Mouse (Mus musculus): Measurements from ENCODE around the gene Cacng7. TPM values are rescaled to one million over a fixed set of nuclear protein-coding genes. Genes with fewer than 3 reads are reported as not detected.

Cacng7 gene
- 2.6 and 2.7 TPM in 2 replicates for polyA plus RNA-seq (2012; rRNA removed)

DNA sequence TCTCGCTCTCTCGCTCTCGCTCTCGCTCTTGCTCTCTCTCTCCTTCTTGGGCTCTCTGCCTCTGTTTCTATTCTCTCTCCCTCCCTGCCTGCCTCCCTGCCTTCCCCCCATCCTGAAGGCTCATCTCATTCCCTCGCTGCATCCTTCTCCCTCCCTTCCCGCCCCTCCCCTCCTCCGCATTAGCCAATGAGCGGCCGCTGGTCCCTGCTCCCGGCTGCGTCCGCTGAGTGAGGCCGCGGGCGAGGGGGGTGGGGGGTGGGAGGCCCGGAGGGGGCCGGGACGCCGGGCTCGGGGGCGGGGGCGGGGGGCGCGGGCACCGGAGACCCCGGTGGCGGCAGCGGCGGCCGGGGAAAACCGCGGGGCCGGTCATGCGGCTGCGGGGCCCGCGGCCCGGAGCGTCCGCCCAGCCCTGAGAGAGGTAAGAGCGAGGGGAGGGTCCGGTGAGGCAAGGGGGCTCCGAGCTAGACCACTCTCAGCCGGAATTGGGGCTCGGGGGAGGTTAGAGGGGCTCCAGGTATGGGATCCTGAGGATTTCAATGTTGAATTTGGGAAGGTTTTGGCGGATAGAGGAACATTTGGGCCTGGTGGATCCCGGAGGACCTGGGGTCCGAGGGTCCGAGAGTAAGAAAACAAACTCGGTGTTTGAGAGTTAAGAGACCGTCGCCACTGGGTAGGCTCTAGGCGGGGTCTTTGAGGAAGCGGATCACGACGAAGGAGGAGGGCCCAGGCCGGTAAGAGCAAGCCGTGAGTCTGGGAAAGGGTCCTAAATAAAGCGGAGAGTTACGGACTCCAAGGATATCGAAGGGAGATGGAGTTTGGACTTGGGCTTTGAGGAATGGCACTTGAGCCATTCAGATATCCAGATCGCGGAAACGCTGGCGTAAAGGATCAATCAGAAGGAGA is at the start of gene Cacng7:
TSS of gene Cacng7 (plus strand) at position 337 of the 903 bp plus-strand sequence.
- 11% methylated on average over 65 of the region's 65 CpGs for WGBS
- H3K36me3 ChIP-seq (ENCODE audit: control insufficient read depth, insufficient read depth, low read length), result no peaks in the 10 kb centered on the region
- no peak for TF ChIP-seq CTCF (IDR thresholded peaks at IDR 0.05; ENCODE audit: borderline replicate concordance, control insufficient read depth, extremely low read depth, insufficient read depth, low read length, poor library complexity)
- TF ChIP-seq POLR2A (IDR thresholded peaks at IDR 0.05; ENCODE audit: control insufficient read depth, extremely low read depth, insufficient read depth, low read length, poor library complexity), result no peak
- no peak within 1 kb of the TSS for H3K4me3 ChIP-seq (ENCODE audit: control insufficient read depth, insufficient read depth, low read length)
- H3K27ac ChIP-seq (ENCODE audit: control insufficient read depth, insufficient read depth, low read length), result no peak within 1 kb of the TSS
- H3K27me3 ChIP-seq (ENCODE audit: control insufficient read depth, insufficient read depth, low read length), result no peaks in the 10 kb centered on the region
- H3K4me1 ChIP-seq (replicated peaks; ENCODE audit: control insufficient read depth, insufficient read depth, low read length), result no peaks in the 10 kb centered on the region
- no peak for DNase-seq

DNA sequence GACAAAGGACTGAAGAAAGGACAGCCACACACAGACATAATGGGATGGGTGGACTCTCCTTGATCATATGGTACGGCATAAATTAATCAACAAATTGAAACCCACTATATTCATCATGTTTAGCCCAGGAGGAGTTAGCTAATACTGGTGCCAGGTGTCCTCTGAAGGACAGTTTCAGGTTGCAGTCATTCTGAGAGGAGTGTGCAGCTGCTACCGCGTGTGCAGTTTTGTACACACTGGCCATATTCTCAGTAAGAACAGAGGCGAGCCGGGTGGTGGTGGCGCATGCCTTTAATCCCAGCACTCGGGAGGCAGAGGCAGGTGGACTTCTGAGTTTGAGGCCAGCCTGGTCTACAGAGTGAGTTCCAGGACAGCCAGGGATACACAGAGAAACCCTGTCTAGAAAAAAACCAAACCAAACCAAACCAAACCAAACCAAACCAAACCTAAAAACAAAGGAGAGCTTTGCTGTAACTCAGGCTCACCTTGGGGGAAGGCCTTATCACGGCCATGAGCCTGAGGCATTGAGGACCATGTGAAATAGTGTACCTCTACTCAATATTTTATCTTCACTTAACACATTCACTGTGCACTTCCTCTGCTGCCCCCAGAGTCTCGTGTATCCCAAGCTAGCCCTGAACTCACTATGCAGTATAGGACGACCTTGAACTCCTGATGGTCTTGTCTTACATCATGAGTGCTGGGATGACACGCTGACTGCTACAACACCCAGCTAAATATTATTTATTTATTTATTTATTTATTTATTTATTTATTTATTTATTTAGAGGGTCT is 49.5 kb upstream of the Cacng7 start:
- TF ChIP-seq CTCF (IDR thresholded peaks at IDR 0.05; ENCODE audit: borderline replicate concordance, control insufficient read depth, extremely low read depth, insufficient read depth, low read length, poor library complexity), result no peak
- no peak for TF ChIP-seq POLR2A (IDR thresholded peaks at IDR 0.05; ENCODE audit: control insufficient read depth, extremely low read depth, insufficient read depth, low read length, poor library complexity)
- H3K36me3 ChIP-seq (ENCODE audit: control insufficient read depth, insufficient read depth, low read length), result no peaks in the 10 kb centered on the region
- H3K4me3 ChIP-seq (ENCODE audit: control insufficient read depth, insufficient read depth, low read length), result no peak overlapping the region
- no peak for DNase-seq
- no peak overlapping the region for H3K27ac ChIP-seq (ENCODE audit: control insufficient read depth, insufficient read depth, low read length)
- WGBS, result 91% methylated on average over 11 of the region's 11 CpGs
- H3K4me1 ChIP-seq (replicated peaks; ENCODE audit: control insufficient read depth, insufficient read depth, low read length), result no peaks in the 10 kb centered on the region
- H3K27me3 ChIP-seq (ENCODE audit: control insufficient read depth, insufficient read depth, low read length), result no peaks in the 10 kb centered on the region

DNA sequence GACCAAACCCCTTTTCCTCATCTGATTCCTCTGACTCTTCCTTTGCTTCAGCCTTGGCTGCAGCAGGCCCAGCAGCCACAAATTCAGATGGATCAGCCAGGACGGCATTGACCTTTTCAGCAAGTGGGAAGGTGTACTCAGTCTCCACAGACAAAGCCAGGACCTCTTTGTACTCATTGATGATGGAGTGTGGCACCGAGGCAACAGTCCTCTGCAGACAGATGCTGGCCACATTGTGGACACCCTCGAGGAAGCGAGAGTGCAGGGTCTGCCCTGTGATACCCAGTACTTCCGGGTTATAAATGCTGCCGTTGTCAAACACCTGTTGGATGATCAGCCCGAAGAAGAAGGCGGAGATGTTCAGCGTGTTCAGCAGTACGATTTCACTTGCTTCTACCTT is 48.2 kb upstream of the Cacng7 start:
- TF ChIP-seq POLR2A (IDR thresholded peaks at IDR 0.05; ENCODE audit: control insufficient read depth, extremely low read depth, insufficient read depth, low read length, poor library complexity), result no peak
- no peak for TF ChIP-seq CTCF (IDR thresholded peaks at IDR 0.05; ENCODE audit: borderline replicate concordance, control insufficient read depth, extremely low read depth, insufficient read depth, low read length, poor library complexity)
- 93% methylated on average over 10 of the region's 10 CpGs for WGBS

DNA sequence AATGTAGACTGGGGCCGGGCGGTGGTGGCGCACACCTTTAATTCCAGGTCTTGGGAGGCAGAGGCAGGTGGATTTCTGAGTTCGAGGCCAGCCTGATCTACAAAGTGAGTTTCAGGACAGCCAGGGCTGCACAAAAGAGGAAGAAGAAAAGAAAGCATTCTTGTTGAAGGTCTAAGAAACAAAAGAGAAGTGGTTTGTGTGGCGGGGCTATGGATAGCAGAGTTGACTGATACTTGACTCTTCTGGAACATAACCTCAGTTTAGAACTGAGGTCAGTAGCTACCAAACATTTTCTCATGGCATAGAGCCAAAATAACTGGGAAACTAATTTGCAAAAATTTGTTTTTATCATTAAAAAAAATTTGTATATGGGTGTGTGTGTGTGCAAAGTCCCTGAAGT is 46.7 kb upstream of the Cacng7 start:
- H3K27ac ChIP-seq (ENCODE audit: control insufficient read depth, insufficient read depth, low read length), result no peak overlapping the region
- TF ChIP-seq CTCF (IDR thresholded peaks at IDR 0.05; ENCODE audit: borderline replicate concordance, control insufficient read depth, extremely low read depth, insufficient read depth, low read length, poor library complexity) (no peak), POLR2A (IDR thresholded peaks at IDR 0.05; ENCODE audit: control insufficient read depth, extremely low read depth, insufficient read depth, low read length, poor library complexity) (no peak)
- 69% methylated on average over 5 of the region's 5 CpGs for WGBS
- 0 out of 2 replicates have a peak, but pooled peaks cover 6% of the 10 kb centered on the region for H3K4me1 ChIP-seq (replicated peaks; ENCODE audit: control insufficient read depth, insufficient read depth, low read length)
- DNase-seq, result no peak
- no peaks in the 10 kb centered on the region for H3K36me3 ChIP-seq (ENCODE audit: control insufficient read depth, insufficient read depth, low read length)
- no peaks in the 10 kb centered on the region for H3K27me3 ChIP-seq (ENCODE audit: control insufficient read depth, insufficient read depth, low read length)
- no peak overlapping the region for H3K4me3 ChIP-seq (ENCODE audit: control insufficient read depth, insufficient read depth, low read length)

More for the DNA sequence above, 48.2 kb upstream of the Cacng7 start:
- no peaks in the 10 kb centered on the region for H3K27me3 ChIP-seq (ENCODE audit: control insufficient read depth, insufficient read depth, low read length)
- no peak overlapping the region for H3K4me3 ChIP-seq (ENCODE audit: control insufficient read depth, insufficient read depth, low read length)
- no peaks in the 10 kb centered on the region for H3K36me3 ChIP-seq (ENCODE audit: control insufficient read depth, insufficient read depth, low read length)
- H3K27ac ChIP-seq (ENCODE audit: control insufficient read depth, insufficient read depth, low read length), result no peak overlapping the region
- no peaks in the 10 kb centered on the region for H3K4me1 ChIP-seq (replicated peaks; ENCODE audit: control insufficient read depth, insufficient read depth, low read length)
- DNase-seq, result no peak

DNA sequence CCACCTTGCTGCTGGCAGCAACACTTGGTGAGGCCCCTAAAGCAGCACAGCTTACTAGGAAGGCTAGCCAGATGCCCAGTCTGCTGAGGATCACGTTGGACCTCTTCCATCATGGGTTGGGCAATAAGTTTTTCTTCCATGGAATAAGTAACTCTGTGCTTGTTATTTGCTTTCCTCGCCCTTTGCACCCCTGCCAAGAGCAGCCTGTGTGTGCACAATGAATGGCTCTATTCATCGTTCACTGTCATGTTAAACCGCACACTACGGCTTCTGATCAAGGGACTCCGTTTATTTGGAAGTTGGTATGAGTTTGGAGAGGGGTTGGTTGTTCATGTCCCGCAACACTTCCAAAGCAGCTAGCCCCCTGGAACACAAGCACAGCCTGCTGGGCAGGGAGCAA is 45.6 kb upstream of the Cacng7 start:
- DNase-seq, result no peak
- H3K27me3 ChIP-seq (ENCODE audit: control insufficient read depth, insufficient read depth, low read length), result no peaks in the 10 kb centered on the region

More for the DNA sequence above, 45.6 kb upstream of the Cacng7 start:
- TF ChIP-seq CTCF (IDR thresholded peaks at IDR 0.05; ENCODE audit: borderline replicate concordance, control insufficient read depth, extremely low read depth, insufficient read depth, low read length, poor library complexity) (no peak), POLR2A (IDR thresholded peaks at IDR 0.05; ENCODE audit: control insufficient read depth, extremely low read depth, insufficient read depth, low read length, poor library complexity) (no peak)
- Histone ChIP-seq H3K4me3 (ENCODE audit: control insufficient read depth, insufficient read depth, low read length) (no peak overlapping the region), H3K4me1 (replicated peaks; ENCODE audit: control insufficient read depth, insufficient read depth, low read length) (0 out of 2 replicates have a peak, but pooled peaks cover 6% of the 10 kb centered on the region), H3K27ac (ENCODE audit: control insufficient read depth, insufficient read depth, low read length) (no peak overlapping the region), H3K36me3 (ENCODE audit: control insufficient read depth, insufficient read depth, low read length) (no peaks in the 10 kb centered on the region)
- 94% methylated on average over 7 of the region's 7 CpGs for WGBS
